Mouse (Mus musculus): ENCODE data around the gene Tuba3b. TPM values are rescaled to one million over a fixed set of nuclear protein-coding genes. Genes with fewer than 3 reads are reported as not detected.

The Tuba3b gene
- polyA plus RNA-seq, 1 experiment from 2014 or later = 0.08 TPM

GRCm38 (mm10) chr6:145655678-145656077 is 40.1 kb downstream of the Tuba3b start:
- Histone ChIP-seq H3K27me3 (ENCODE audit: insufficient read depth, poor library complexity, severe bottlenecking) (no peaks in the 10 kb centered on the region), H3K4me1 (peaks cover 11% of the 10 kb centered on the region; the same call in 1 of the 2 replicates), H3K4me3 (no peak overlapping the region), H3K27ac (no peak overlapping the region), H3K9me3 (no peaks in the 10 kb centered on the region), H3K36me3 (no peaks in the 10 kb centered on the region)
- DNase-seq (ENCODE audit: low spot score) = peak; percentile 61
- WGBS = 90% methylated on average over 1 of the region's 1 CpGs

- Histone ChIP-seq H3K4me3 (no peak overlapping the region), H3K4me1 (peaks cover 5% of the 10 kb centered on the region; the same call in 1 of the 2 replicates), H3K36me3 (no peaks in the 10 kb centered on the region), H3K9me3 (no peaks in the 10 kb centered on the region), H3K27me3 (ENCODE audit: insufficient read depth, poor library complexity, severe bottlenecking) (no peaks in the 10 kb centered on the region), H3K27ac (no peak overlapping the region)
- no peak for DNase-seq (ENCODE audit: low spot score)
- 77% methylated on average over 15 of the region's 15 CpGs for WGBS
Observed at GRCm38 (mm10) chr6:145656740-145657591, 41.4 kb downstream of the Tuba3b start.

GRCm38 (mm10) chr6:145659116-145659515 is 43.6 kb downstream of the Tuba3b start:
- 0 out of 2 replicates have a peak, but pooled peaks cover 3% of the 10 kb centered on the region for H3K4me1 ChIP-seq
- no peaks in the 10 kb centered on the region for H3K9me3 ChIP-seq

GRCm38 (mm10) chr6:145660943-145661342 is 45.4 kb downstream of the Tuba3b start:
- no peaks in the 10 kb centered on the region for H3K36me3 ChIP-seq
- no peak overlapping the region for H3K4me3 ChIP-seq
- H3K27me3 ChIP-seq (ENCODE audit: insufficient read depth, poor library complexity, severe bottlenecking) = no peaks in the 10 kb centered on the region
- no peak overlapping the region for H3K27ac ChIP-seq
- WGBS = 78% methylated on average over 11 of the region's 11 CpGs
- no peaks in the 10 kb centered on the region for H3K9me3 ChIP-seq
- DNase-seq (ENCODE audit: low spot score) = peak; percentile 66
- 0 out of 2 replicates have a peak, but pooled peaks cover 6% of the 10 kb centered on the region for H3K4me1 ChIP-seq

More at GRCm38 (mm10) chr6:145659116-145659515, 43.6 kb downstream of the Tuba3b start:
- Histone ChIP-seq H3K4me3 (no peak overlapping the region), H3K36me3 (no peaks in the 10 kb centered on the region), H3K27ac (no peak overlapping the region), H3K27me3 (ENCODE audit: insufficient read depth, poor library complexity, severe bottlenecking) (no peaks in the 10 kb centered on the region)
- DNase-seq (ENCODE audit: low spot score) = peak; percentile 72
- 66% methylated on average over 6 of the region's 6 CpGs for WGBS

GRCm38 (mm10) chr6:145664208-145664607 is 48.7 kb downstream of the Tuba3b start:
- Histone ChIP-seq H3K27ac (no peak overlapping the region), H3K4me1 (peaks cover 11% of the 10 kb centered on the region), H3K9me3 (no peaks in the 10 kb centered on the region), H3K27me3 (ENCODE audit: insufficient read depth, poor library complexity, severe bottlenecking) (no peaks in the 10 kb centered on the region), H3K4me3 (no peak overlapping the region), H3K36me3 (no peaks in the 10 kb centered on the region)
- peak; percentile 63 for DNase-seq (ENCODE audit: low spot score)
- 67% methylated on average over 5 of the region's 5 CpGs for WGBS

GRCm38 (mm10) chr6:145665751-145666150 is 50.2 kb downstream of the Tuba3b start:
- no peaks in the 10 kb centered on the region for H3K36me3 ChIP-seq
- no peaks in the 10 kb centered on the region for H3K9me3 ChIP-seq
- H3K27ac ChIP-seq = no peak overlapping the region
- 81% methylated on average over 3 of the region's 3 CpGs for WGBS
- no peaks in the 10 kb centered on the region for H3K27me3 ChIP-seq (ENCODE audit: insufficient read depth, poor library complexity, severe bottlenecking)
- DNase-seq (ENCODE audit: low spot score) = peak; percentile 35
- peaks cover 10% of the 10 kb centered on the region for H3K4me1 ChIP-seq
- H3K4me3 ChIP-seq = no peak overlapping the region

GRCm38 (mm10) chr6:145667654-145668053 is 52.1 kb downstream of the Tuba3b start:
- Histone ChIP-seq H3K4me3 (no peak overlapping the region), H3K9me3 (no peaks in the 10 kb centered on the region), H3K36me3 (no peaks in the 10 kb centered on the region), H3K27ac (no peak overlapping the region), H3K27me3 (ENCODE audit: insufficient read depth, poor library complexity, severe bottlenecking) (no peaks in the 10 kb centered on the region), H3K4me1 (peaks cover 10% of the 10 kb centered on the region)
- 62% methylated on average over 3 of the region's 3 CpGs for WGBS
- DNase-seq (ENCODE audit: low spot score) = no peak

- Histone ChIP-seq H3K27ac (no peak overlapping the region; the same call in 1 of the 2 replicates), H3K36me3 (no peaks in the 10 kb centered on the region), H3K9me3 (no peaks in the 10 kb centered on the region), H3K4me3 (no peak overlapping the region), H3K4me1 (peaks cover 7% of the 10 kb centered on the region), H3K27me3 (ENCODE audit: insufficient read depth, poor library complexity, severe bottlenecking) (no peaks in the 10 kb centered on the region)
- no peak for DNase-seq (ENCODE audit: low spot score)
- 62% methylated on average over 10 of the region's 10 CpGs for whole genome bisulfite sequencing
Observed at GRCm38 (mm10) chr6:145669596-145670071, 54.1 kb downstream of the Tuba3b start.

Other genes with a start within 250 kb of the Tuba3b start
- 2.3 and 3.6 TPM in 2 replicates for gene Lmntd1, start 1.4 kb upstream of the Tuba3b start, polyA plus RNA-seq (2016; fragmentation: Nextera tagmentation; extraction: Ambion mirVana)
- 7.2 and 8.6 TPM in 2 replicates for gene Rassf8, start 131.0 kb downstream of the Tuba3b start, polyA plus RNA-seq (2016; fragmentation: Nextera tagmentation; extraction: Ambion mirVana)
- gene Bhlhe41, start 249.8 kb downstream of the Tuba3b start, polyA plus RNA-seq (2016; fragmentation: Nextera tagmentation; extraction: Ambion mirVana) = 3.8 and 7.4 TPM in 2 replicates

Measured in heart, embryonic 10.5 days (tissue).